Mouse (Mus musculus): ENCODE measurements around the gene Hps1. TPM values are rescaled to one million over a fixed set of nuclear protein-coding genes. Genes with fewer than 3 reads are reported as not detected.

The Hps1 gene
- total RNA-seq, 1 experiment from 2014 or later: 16.2 TPM

DNA sequence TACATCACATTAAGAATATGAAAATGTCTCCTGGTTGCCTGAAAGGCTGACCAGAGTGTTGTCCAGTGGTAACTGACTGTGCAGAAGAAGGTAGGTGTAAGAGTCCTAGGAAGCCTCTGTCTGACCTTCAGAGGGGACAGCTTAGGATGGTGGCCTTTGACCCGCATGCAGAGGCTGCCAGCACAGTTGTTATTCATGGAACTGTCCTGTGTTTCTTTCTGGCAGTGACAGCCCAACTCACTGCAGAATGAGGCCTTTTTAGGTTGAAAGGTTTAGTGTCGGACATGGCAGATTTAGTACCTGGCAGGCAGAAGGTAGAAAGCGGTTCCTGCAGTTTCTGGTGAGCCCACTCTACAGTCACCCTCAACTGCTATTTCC, 53.8 kb downstream of the Hps1 start:
- ATAC-seq (replicated peaks; ENCODE audit: insufficient number of reproducible peaks, low FRiP score, low TSS enrichment, poor library complexity, severe bottlenecking): no peak

DNA sequence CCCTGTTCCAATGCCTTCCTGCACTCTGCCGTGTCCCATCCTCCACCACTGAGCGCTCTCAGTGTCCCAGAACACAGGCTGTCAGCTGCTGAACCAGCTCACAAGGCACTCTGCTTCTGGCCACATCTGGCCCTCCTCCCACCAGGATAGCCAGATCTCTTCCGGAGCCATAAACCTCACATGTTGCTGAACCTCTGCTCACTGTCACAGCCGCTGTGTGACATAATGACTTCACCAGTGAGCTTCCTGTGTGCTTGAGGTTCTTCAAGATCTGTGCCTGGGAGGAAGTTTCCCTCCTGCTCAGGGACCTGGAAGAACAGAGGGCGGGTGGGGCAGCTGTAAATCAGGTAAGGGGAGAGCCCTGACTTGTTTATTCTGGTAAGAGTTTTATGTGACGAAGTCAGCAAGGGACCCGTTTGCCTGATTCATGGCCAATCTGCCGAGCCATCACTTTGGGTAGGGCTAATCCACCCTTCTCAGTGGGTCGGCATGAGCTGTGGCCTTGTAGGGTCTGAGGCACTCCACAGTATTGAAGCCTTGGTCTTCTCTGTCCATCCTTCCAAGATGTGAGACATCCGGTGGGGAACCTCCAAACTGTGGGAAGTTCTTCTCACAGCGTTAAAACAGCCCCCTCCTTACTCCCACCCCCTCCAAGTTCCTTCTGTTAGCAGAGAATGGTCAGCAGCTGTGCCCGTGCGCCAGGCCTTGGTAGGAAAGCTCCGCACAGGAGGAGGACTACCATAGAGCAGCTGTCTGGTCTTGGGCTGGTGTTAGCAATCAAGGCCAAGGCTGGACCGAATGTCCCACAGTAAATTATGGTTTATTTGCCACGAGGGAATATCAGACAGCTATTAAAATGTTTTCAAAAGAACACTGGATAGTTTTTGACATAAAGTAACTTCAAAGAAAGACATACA, 54.5 kb downstream of the Hps1 start:
- no peak for ATAC-seq (replicated peaks; ENCODE audit: insufficient number of reproducible peaks, low FRiP score, low TSS enrichment, poor library complexity, severe bottlenecking)

DNA sequence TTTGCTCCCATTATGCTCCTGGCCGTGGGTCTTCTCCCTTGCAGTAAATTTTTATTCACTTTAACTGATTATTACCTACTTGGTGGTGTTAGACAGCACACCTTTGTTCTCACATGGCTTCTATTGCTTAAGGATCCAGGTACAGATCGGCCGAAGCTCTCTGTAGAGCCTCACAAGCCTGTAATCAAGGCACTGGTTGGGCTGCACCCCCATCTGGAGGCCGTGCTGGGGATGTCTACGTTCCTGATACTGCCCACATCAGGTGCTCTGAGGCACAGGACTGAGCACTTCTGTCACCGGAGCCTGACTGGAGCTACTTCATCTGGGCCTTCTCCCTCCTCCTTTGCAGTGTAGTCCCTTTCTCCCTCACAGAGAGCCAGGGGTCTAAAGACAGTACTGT, 56.5 kb downstream of the Hps1 start:
- ATAC-seq (replicated peaks; ENCODE audit: insufficient number of reproducible peaks, low FRiP score, low TSS enrichment, poor library complexity, severe bottlenecking): no peak

DNA sequence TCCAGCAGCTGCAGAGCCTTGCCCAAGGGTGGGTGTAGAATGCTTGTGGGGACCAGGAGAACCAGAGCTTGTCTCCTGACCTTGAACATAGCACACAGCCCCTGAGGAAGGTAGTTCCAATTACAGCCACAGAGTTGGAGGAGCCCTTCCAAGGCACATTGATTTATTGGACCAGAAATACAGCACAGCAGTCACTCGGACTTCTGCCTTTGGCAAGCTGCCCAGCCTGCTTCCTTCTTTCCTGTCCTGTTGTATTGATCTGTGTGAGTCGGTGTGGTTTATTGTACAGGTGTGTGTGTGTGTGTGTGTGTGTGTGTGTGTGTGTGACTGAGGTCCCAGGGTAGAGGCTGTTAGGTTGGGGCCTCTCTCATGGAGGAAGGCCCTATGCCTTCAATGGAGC, 57.3 kb downstream of the Hps1 start:
- ATAC-seq (replicated peaks; ENCODE audit: insufficient number of reproducible peaks, low FRiP score, low TSS enrichment, poor library complexity, severe bottlenecking): no peak

DNA sequence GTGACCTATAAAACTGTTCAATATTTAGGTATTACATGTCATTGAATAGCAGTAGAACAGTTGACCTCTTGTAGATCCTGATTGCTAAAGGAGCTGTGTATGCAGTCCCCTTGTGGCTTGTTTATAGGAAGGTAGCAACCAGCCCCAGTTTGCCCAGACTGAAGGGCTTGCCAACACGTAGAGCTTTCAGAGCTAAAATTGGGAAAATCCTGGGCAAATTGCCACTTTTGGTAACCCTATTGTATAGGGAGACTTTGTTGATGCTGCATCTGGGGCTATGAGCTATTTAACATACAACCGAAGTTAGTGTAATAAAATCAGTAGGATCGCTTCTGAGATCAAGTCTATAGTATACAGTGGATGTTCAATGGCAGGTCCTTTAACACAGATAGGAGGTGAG, 61.7 kb downstream of the Hps1 start:
- ATAC-seq (replicated peaks; ENCODE audit: insufficient number of reproducible peaks, low FRiP score, low TSS enrichment, poor library complexity, severe bottlenecking): no peak

DNA sequence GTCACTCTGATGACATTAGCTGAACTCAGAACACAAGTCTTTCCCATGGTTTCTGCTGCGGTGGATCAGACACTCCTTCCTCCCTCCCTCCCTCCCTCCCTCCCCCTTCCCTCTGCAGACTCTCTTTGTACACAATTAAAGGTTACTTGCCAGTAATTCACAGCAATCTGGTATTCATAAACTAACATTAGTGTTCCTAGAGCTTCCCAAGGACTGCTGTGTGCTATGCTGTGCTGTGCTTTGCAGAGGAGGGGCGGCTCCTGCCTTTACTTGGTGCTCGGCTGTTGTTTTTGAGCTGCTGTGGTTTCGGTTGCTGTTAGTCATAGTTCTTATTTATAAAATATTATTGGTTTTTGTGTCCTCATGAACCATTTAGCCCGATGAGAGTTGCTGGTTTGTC, 62.1 kb downstream of the Hps1 start:
- no peak for ATAC-seq (replicated peaks; ENCODE audit: insufficient number of reproducible peaks, low FRiP score, low TSS enrichment, poor library complexity, severe bottlenecking)

DNA sequence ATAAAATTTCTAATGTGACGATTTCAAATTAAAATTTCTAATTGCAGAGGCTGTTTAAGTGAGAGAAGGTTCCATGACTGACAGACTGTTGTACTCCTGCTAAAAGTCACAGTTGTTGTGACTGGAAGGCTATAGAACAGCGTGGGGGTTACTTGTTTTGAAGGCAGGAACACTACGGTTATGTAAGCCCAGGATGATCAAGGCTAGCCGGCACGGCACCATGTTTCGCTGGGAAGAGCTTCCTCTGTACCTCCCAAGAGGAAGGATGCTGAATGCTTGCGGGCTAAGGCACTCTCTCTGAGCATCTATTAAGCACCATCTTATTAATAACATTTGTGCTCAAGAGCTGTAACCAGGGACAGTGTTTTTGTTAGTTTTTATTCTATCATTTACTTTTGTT, 63.3 kb downstream of the Hps1 start:
- ATAC-seq (replicated peaks; ENCODE audit: insufficient number of reproducible peaks, low FRiP score, low TSS enrichment, poor library complexity, severe bottlenecking): no peak

DNA sequence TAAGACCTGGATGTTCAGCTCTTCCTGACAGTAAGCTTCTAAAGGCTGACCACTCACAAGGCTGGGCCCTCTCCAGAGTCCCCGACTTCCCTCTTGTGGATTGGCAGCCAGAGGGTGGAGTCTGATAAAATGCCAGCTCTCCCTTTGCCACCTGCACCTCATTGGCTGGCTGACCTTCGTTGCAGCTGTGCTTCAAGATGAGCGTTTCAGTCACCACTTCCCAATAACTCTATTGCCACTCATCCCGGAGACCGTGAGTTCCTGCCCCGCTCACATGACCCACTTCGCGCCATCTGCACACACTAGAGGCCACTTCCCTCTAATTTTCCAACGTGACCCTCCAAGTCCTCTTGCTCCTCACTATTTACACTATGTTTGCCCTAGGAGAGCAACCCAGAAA, 66.0 kb downstream of the Hps1 start:
- no peak for ATAC-seq (replicated peaks; ENCODE audit: insufficient number of reproducible peaks, low FRiP score, low TSS enrichment, poor library complexity, severe bottlenecking)

Other genes starting within 250 kb of the Hps1 start
- 0.11 TPM in 1 of 3 replicates, not detected in the others for gene Loxl4, start 167.2 kb downstream of the Hps1 start, total RNA-seq (2017)
- 0.58 to 1.6 TPM in 2 of 3 replicates, not detected in the other for gene Pyroxd2, start 27.2 kb downstream of the Hps1 start, total RNA-seq (2017)